Mouse (Mus musculus) right cerebral cortex, adult 2 months (tissue): ENCODE results near the gene Gm815.

Experiments used
- DNase-seq, 2 experiments: peaks; one replicate each; pipeline ENCODE4 v3.0.0; 2021 to 2022; ENCODE audit warnings: low spot score in 2 of 2

The Gm815 gene

GRCm38 (mm10) chr19:26885616-26886015, at the start of gene Gm815:
Gm815 (plus strand) TSS chr19:26885881.
- DNase-seq, result no peak

- DNase-seq, result no peak
These were observed 48.1 kb upstream of the Gm815 start for GRCm38 (mm10) chr19:26837626-26838025.

GRCm38 (mm10) chr19:26843896-26844295, 41.8 kb upstream of the Gm815 start:
- no peak for DNase-seq

DNA sequence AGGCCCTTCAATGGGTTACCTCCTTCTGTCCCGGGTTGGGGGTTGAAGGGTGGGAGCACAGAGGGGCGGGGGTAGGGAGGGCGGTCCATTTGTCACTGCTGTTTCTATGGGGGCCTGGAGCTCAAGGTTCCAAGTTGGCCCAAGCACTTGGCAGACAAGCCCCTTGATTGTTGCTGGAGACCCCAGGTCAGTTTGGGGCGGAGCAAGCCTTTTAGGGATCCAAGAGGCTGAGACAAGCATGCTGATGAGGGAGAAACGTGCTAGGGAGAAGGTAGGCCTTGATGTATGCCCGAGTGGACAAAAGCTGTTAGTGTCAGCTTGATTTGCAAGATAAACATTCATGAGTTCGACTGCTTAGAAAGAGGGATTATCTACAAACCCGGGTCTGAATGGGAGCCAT, 40.9 kb upstream of the Gm815 start:
- DNase-seq, result no peak

- DNase-seq, result peak; percentile 90 to 91
These were observed 40.2 kb upstream of the Gm815 start for GRCm38 (mm10) chr19:26845276-26846016.

DNA sequence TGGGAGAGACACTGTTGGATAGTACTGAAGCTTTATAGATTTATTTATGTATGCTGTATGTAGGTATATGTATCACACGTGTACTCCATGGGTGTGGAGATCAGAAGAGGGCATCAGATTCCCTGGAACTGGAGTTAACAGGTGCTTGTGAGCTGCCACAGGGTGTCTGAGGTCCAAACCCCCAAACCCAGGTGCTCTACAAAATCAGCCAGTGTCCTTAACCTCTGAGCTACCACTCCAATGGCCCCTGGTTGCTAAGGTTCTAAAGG, 39.7 kb upstream of the Gm815 start:
- no peak for DNase-seq

- no peak for DNase-seq
These were observed 34.5 kb upstream of the Gm815 start for GRCm38 (mm10) chr19:26851017-26851782.

DNA sequence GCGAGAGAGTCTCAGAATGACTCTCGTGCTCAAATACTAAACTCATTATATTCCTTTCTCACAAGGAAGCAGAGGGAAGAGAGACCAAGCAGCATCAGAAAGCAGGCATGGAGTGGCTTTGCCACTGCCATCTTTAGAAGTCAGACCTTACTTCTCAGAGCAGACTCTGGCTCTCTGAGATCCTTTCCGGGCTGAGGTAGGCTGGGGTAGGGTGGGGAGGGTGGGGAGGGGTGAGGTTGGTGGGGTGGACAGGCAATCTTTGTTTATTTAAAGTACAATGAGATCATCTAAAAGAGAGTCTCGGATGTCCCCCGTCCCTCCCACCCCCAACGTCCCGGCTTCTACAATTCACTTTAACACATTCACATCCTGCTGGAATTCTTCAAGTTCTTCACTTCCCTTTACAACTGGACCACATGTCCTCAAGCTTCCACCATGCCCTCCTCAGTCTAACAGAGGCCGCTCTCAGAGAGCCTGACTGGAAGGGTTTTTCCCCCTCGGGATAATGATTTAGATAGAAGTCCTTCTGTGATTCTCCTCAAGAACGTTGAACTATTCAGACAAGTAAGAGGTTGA, 33.3 kb upstream of the Gm815 start:
- no peak for DNase-seq

- DNase-seq, result no peak
These were observed 31.9 kb upstream of the Gm815 start for GRCm38 (mm10) chr19:26853701-26854282.

DNA sequence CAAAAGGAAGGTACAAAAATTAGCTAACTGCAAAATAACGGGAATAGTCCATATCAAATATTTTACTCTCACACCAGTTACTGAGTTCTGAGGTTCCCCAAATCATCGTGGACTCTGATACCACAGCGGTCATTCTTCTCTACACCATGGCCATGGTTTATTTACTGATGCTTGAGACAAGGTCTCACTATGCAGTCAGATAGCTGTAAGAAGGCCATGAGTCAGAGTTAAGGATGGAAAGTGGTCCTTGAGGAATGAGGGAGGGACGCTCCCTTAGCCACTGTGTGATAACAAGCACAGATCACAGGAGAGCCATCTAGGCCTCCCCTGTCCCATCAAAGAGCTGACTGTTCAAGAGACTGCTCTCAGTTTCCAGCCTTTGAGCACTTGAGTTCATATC, 31.0 kb upstream of the Gm815 start:
- DNase-seq, result no peak

DNA sequence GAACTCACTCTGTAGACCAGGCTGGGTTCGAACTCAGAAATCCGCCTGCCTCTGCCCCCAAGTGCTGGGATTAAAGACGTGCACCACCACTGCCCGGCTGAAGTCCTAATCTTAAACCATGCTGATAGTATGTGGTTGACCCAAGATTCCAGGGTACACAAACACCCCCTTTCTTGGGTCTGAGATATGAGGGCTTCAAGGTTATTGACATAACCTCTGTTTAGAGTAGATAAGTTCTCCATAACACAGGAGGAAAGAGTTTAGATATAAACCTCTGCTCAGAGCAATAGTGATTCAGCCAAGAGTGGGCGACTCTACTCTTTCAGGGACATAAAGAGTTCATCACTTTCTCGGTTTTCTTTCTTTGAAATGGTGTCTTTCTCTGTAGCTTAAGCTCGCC, 30.5 kb upstream of the Gm815 start:
- DNase-seq, result no peak

DNA sequence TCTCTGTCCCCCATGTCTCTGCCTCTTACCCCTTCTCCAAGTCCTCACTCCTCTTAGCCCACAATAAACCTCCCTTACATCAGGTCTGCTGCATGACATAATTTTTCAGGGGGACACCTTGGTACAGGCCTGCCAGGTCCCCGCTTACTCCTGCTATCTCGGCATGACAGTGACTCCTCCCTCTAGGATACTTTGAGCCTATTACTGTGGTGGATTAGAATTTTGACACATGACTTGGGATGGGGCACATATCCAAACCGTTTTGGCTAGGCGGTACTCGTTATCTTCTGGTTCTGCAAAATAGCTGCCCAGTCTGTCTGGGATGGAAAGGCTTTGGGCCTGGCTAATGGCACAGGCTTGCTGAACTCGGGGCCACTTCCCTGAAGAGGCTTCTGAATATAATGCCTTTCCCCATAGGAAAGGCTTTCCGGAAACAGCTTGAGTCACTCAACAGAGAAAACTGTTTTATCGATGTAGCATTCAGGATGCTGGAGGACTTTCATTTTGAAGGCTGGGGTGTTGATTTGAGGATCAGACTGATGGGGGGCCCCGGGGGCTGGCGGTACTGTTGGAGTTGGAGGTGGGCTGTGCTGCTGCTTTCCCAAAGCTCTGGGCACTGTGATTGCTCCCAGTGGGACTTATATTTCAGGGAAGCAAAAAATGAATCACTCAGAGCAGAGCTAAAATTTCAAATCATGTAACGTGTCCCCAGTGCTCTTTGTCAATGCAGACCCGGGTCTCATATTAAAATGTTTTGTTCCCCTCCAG, 27.1 kb upstream of the Gm815 start:
- DNase-seq, result no peak

- DNase-seq, result no peak
These were observed 26.5 kb upstream of the Gm815 start for GRCm38 (mm10) chr19:26859195-26859570.

- no peak for DNase-seq
These were observed 22.0 kb upstream of the Gm815 start for GRCm38 (mm10) chr19:26863662-26864061.

- DNase-seq, result no peak
These were observed 20.5 kb upstream of the Gm815 start for GRCm38 (mm10) chr19:26864975-26865690.

DNA sequence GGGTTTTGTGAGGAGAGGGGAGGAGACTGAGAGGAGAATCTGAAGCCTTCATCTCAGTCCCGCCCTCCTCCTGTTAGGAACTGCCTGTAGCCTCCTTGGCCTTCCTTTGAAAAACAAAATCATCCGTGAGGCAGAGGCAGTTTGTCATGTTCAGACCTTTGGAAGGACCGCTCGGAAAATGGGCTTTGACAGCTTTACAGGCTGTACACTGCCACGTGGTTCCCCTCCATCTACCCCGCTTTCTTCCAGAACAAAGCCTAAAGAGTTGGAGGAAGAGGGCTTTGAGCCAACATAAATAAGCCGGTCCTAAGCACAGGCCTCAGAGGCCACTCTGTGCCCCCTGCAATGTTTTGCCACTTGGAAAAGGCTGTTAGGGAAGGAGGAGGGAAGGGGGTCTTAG, 19.9 kb upstream of the Gm815 start:
- DNase-seq, result no peak

GRCm38 (mm10) chr19:26869591-26869990, 16.1 kb upstream of the Gm815 start:
- DNase-seq, result no peak

GRCm38 (mm10) chr19:26870280-26870679, 15.4 kb upstream of the Gm815 start:
- DNase-seq, result no peak

DNA sequence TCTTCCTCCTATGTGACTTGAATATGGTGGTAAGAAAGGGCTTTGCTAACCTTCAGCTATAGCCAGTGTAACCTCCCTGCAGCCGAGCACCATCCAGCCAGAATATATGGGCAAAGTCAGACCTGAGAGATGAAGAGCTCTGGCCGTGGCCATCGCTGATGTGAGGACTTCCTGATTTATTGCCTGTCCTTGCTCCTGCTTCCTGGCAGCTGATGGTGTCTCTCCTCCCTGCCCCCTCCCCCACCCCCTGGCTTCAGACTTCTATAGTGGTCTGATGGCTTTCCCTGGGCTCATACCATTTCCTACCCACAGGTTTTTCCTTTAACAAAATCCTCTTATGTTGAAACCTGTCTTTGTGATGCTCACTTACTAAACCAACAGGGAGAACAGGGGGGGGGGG, 14.6 kb upstream of the Gm815 start:
- no peak for DNase-seq

GRCm38 (mm10) chr19:26872886-26873285, 12.8 kb upstream of the Gm815 start:
- DNase-seq, result peak; percentile 42 to 47

DNA sequence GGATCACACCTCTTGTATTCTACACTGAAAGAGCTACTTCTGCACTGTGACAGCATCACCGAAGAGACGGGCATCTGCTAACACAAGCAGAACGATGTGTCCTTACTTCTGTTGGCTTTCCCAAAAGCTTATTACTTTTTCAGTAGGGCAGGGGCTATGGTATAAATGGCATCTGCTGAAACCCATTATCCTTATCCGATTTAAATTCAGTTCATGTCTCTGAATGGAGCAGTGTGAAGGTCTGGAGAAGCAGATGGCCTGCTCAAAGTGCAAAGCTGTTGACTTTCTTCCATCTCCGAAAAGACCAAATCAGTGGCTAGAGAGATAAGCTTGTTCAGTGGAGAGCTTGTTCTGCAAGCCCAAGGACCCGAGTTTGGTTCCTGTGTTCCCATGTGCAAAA, 10.1 kb upstream of the Gm815 start:
- no peak for DNase-seq
